Mouse (Mus musculus) ES-E14 (cell line): ENCODE results near the gene Mvp. TPM values are rescaled to one million over a fixed set of nuclear protein-coding genes. Genes with fewer than 3 reads are reported as not detected.

Source experiments
- DNase-seq: peaks from one replicate; pipeline ENCODE4 v3.0.0-alpha.2; 2013; ENCODE audit warnings: low read depth, low spot score
- H3K27ac ChIP-seq: 2 replicates; pipeline ENCODE4 v1.5.1; 2012; ENCODE audit warnings: low read depth, mild to moderate bottlenecking, low read length, moderate library complexity, mixed read lengths; ENCODE audit not compliant: poor library complexity, insufficient read depth, severe bottlenecking
- H3K36me3 ChIP-seq: 2 replicates; pipeline ENCODE4 v1.6.1; 2012; ENCODE audit warnings: mild to moderate bottlenecking, low read length, moderate library complexity, mixed read lengths; ENCODE audit not compliant: control insufficient read depth, poor library complexity, insufficient read depth, severe bottlenecking
- H3K4me1 ChIP-seq, 2 experiments: fragments of 150-350 bp in 1 of 2; sonication (generic) in 1 of 2; 2 replicates each; pipeline ENCODE4 v1.6.1; 2012; ENCODE audit warnings: low read length in 2 of 2, mild to moderate bottlenecking in 1 of 2, mixed read lengths in 1 of 2; ENCODE audit not compliant: control insufficient read depth in 2 of 2, insufficient read depth in 2 of 2, poor library complexity in 1 of 2
- H3K4me3 ChIP-seq, 2 experiments: fragments of 150-350 bp in 1 of 2; sonication (generic) in 1 of 2; 2 replicates each; pipeline ENCODE4 v1.5.1; 2012; ENCODE audit warnings: low read length in 2 of 2, low read depth in 1 of 2, mild to moderate bottlenecking in 1 of 2, mixed read lengths in 1 of 2; ENCODE audit not compliant: insufficient read depth in 1 of 2, poor library complexity in 1 of 2, severe bottlenecking in 1 of 2
- H3K9ac ChIP-seq: 2 replicates; pipeline ENCODE4 v1.6.1; 2012; ENCODE audit warnings: low read depth, mild to moderate bottlenecking, low read length, mixed read lengths; ENCODE audit not compliant: poor library complexity, insufficient read depth, severe bottlenecking
- H3K9me3 ChIP-seq: fragments of 150-350 bp; sonication (generic); 2 replicates; pipeline ENCODE4 v1.6.1; 2012; ENCODE audit warnings: low read depth, mild to moderate bottlenecking, low read length; ENCODE audit not compliant: control insufficient read depth, insufficient read depth
- CHD2 ChIP-seq: IDR thresholded peaks from 2 replicates; pipeline ENCODE4 v1.6.1; 2014; ENCODE audit warnings: mild to moderate bottlenecking, low read depth, low read length, inconsistent platforms
- HCFC1 ChIP-seq: IDR thresholded peaks from 2 replicates; pipeline ENCODE4 v1.6.1; 2012; ENCODE audit warnings: low read length, inconsistent platforms, borderline replicate concordance; ENCODE audit not compliant: insufficient read depth
- MAFK ChIP-seq: IDR thresholded peaks from 2 replicates; pipeline ENCODE4 v1.6.1; 2014; ENCODE audit warnings: mild to moderate bottlenecking, low read depth, low read length, inconsistent platforms; ENCODE audit not compliant: insufficient read depth
- ZC3H11A ChIP-seq: IDR thresholded peaks from 2 replicates; pipeline ENCODE4 v1.6.1; 2012; ENCODE audit warnings: low read depth, mild to moderate bottlenecking, inconsistent platforms, low read length, borderline replicate concordance
- ZNF384 ChIP-seq: IDR thresholded peaks from 2 replicates; pipeline ENCODE4 v1.6.1; 2012; ENCODE audit warnings: low read depth, low read length, inconsistent platforms
- in situ Hi-C, 2 experiments: fragments of 600-800 bp; cut with MboI; formaldehyde crosslinking; loops; one replicate each; pipeline ENCODE4 v1.15.1; 2025; ENCODE audit warnings: low sequenced_read_pairs in 2 of 2, inconsistent platforms in 1 of 2; ENCODE audit not compliant: unreplicated experiment in 2 of 2
- total RNA-seq: library from RNA; depleted of rRNA; stranded (reverse); fragments of 300-350 nt; gene quantifications from 2 replicates; pipeline ENCODE4 v1.2.3, GENCODE M21; 2012

Mvp gene
- total RNA-seq, 1 experiment: 56.0 TPM

DNA sequence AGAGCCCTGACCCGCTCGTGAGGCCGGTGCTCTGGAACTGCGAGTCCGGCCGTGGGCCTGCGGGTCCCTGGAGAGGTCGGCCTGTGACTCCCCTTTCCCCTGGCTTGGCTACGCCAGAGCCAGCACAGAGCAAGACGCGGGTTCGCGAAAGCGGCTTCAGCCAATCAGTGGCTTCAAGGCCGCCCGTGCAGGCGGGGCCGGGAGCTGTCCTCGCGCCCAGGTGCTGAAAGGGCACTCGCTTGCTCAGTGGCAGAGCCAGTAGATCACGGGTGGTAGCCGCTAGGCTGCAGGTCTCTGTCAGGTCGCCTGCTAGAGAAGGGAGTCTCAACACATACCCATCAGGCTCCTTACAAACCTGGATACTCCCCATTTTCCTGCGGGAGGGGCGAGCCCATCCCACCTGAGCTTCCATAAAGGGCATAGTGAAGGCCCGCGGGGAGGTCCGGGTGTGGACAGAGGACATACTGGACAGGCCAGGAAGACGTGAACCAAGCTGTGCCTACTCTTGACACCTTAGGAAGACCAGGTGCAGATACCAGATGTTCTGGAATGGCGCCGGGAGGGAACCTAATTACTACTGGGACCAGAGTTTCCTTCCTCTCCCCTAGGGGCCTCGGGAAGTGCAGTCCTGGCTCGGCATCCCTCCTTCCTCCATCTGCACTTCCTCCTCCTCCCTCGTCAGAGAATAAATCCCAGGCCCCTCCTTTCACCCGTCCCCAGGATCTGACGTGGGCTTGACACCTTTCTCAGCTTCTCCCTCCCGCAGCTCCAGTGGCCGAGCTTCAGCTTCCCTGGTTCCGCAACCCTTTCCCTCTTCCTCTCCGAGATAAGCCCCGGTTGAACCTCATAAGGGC is 64.4 kb downstream of the Mvp start, which contains the start of gene Sez6l2:
Sez6l2 (plus strand) TSS at position 771 of the 854 bp plus-strand sequence.
- Histone ChIP-seq H3K27ac (no peak within 1 kb of the TSS), H3K4me1 (peaks cover 0 to 9% of the 10 kb centered on the region in 2 experiments; a peak in 1 of 4 replicates), H3K36me3 (no peaks in the 10 kb centered on the region), H3K9me3 (no peaks in the 10 kb centered on the region), H3K4me3 (peak within 1 kb of the TSS; percentile 71 to 76), H3K9ac (peak within 1 kb of the TSS; percentile 53)
- 0 out of 2 replicates have a peak, but pooled peaks have one; percentile 14 for TF ChIP-seq HCFC1
- no peak for TF ChIP-seq CHD2
- in situ Hi-C loops: no loop called here
- peak; percentile 73 for DNase-seq

DNA sequence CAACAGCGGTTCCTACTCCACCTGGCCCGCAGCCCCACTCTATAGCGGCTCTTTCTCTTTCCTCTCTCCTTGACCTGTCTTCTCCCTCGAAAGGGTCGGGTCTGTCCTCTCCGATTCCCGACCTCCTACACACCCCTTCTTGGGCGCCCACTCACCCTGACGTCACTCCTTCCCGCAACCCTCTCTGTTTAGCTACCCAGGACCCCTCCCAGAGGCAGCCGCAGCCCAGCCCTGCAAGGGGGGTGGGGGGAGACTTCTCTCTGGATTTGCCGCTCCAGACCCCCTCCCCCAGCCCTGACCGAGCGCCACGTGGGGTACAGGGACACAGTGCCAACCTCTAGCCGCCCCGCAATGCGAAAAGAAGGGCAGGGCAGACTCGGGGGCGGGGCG is 65.0 kb downstream of the Mvp start, which contains the start of gene Asphd1:
Asphd1 (minus strand) TSS at position 180 of the 390 bp plus-strand sequence.
- H3K36me3 ChIP-seq: no peaks in the 10 kb centered on the region; the same call in 1 of the 2 replicates
- peak within 1 kb of the TSS; percentile 71 to 76 for H3K4me3 ChIP-seq
- TF ChIP-seq CHD2: no peak
- peak; percentile 30; the same call in 1 of the 2 replicates for TF ChIP-seq HCFC1
- TF ChIP-seq ZNF384: no peak
- no peak for TF ChIP-seq MAFK
- no peak for TF ChIP-seq ZC3H11A
- DNase-seq: no peak
- peak within 1 kb of the TSS; percentile 53 for H3K9ac ChIP-seq
- in situ Hi-C loops: no loop called here
- H3K27ac ChIP-seq: no peak within 1 kb of the TSS
- H3K9me3 ChIP-seq: no peaks in the 10 kb centered on the region
- peaks cover 0 to 12% of the 10 kb centered on the region in 2 experiments; a peak in 1 of 4 replicates for H3K4me1 ChIP-seq

DNA sequence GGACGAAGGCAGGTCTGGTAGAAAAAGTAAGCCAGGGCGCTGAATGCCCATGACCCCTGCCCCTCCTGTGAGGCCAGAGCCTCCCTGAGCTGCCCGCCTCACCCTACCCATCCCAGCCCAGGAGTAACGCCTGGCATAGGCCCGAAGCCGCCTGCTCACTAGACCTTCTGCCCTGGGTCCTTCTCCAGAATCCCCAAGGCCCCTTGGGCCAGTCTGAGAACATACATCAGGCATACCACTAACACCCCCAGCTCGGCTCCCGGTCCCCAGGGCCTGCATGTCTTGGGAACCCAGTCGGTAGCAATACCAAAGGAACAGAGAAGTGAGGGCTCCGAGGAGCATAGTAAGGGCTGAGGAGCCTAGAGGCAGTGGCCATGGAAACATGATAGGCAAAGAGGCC is 65.8 kb downstream of the Mvp start:
- H3K27ac ChIP-seq: no peak overlapping the region
- no peaks in the 10 kb centered on the region; the same call in 1 of the 2 replicates for H3K36me3 ChIP-seq
- DNase-seq: no peak
- H3K4me3 ChIP-seq: no peak overlapping the region
- H3K9me3 ChIP-seq: no peaks in the 10 kb centered on the region
- in situ Hi-C loops: no loop called here
- no peak overlapping the region for H3K9ac ChIP-seq
- H3K4me1 ChIP-seq: peaks cover 0 to 12% of the 10 kb centered on the region in 2 experiments; a peak in 1 of 4 replicates
- TF ChIP-seq ZNF384 (no peak), ZC3H11A (no peak)

DNA sequence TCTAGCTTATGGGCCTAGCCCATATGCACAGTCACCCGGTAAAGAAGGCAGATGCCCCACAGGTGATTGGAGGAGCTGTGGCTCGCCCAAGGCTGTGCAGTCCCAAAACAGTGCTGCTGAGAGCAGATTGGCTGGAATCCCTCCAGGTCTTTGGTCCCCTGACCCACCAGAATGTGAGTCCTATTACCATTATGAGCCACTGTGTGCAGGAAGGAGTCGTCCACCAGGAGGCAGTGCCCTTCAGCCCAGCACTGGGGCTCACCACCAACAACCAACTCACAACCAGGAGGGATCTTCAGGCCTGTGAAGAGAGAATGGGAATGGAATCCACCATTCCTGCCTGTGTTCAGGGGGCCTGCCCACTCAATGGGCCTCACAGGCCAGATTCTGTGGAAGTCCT is 67.9 kb downstream of the Mvp start:
- Histone ChIP-seq H3K4me1 (peaks cover 0 to 13% of the 10 kb centered on the region in 2 experiments; a peak in 1 of 4 replicates), H3K9ac (no peak overlapping the region), H3K4me3 (no peak overlapping the region), H3K36me3 (peaks cover 7% of the 10 kb centered on the region; the same call in 1 of the 2 replicates), H3K9me3 (no peaks in the 10 kb centered on the region), H3K27ac (no peak overlapping the region)
- in situ Hi-C loops: no loop called here
- TF ChIP-seq ZNF384 (no peak), MAFK (no peak), ZC3H11A (no peak), CHD2 (no peak), HCFC1 (no peak)
- DNase-seq: no peak
